Mouse (Mus musculus): Measurements from ENCODE around the gene Tubg2.
A peak's percentile ranks its signal among the peaks of the same experiment; 100 is the strongest.
"Not testable (repeated sequence)": the region's sequence is repeated elsewhere in the genome, so short reads cannot be mapped to it uniquely, and the experiment has no call there.

Gene Tubg2

DNA sequence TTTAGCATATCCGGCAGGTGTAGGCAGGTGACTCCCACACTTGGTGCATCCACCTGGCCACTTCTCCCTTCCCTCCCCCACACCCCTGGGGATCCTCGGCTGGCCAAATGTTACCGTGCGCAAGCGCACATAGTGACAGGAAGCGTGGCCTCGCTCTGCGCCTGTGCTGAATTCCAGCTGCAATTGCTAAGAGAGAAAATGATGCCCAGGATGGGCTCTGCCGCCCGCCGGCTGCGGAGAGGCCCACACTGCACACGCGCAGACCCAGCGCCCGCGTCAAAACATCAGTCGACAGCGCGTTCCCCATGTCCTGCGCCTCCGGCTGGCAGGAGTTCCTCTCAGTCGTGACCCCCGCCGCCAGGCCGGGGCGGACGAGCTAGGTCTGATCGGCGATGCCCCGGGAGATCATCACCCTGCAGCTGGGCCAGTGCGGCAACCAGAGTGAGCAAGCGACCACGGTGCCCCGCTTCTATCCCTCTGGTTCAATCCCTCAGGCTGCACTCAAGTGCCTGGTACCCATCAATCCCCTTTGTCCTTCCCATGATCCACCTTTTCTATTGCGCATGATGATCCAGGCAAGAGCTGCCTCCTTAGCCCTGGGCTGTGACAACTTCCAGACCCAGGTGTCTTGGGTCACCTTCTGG is at the start of gene Tubg2:
Gene Tubg2 (plus strand): TSS at position 180 of the 644 bp plus-strand sequence.
- peak; percentile 33 for DNase-seq (ENCODE audit: low spot score)

DNA sequence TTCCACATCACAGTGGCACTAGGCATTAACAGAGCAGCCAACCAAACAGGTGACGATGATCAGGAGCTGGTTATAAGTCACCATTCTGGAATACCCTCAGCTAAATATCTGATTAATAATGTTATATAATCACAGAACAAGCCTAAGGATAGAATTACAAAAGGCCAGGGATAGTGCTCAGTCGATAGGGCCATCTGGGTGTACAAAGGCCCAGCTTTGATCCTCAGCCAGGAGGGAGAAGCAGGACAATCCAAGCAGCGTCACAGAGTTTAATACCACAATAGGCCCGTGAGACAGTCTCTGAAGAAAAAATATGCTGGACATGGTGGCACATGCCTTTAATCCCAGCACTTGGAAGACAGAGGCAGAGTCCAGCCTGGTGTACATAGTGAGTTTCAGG is 46.4 kb upstream of the Tubg2 start:
- no peak for DNase-seq (ENCODE audit: low spot score)

DNA sequence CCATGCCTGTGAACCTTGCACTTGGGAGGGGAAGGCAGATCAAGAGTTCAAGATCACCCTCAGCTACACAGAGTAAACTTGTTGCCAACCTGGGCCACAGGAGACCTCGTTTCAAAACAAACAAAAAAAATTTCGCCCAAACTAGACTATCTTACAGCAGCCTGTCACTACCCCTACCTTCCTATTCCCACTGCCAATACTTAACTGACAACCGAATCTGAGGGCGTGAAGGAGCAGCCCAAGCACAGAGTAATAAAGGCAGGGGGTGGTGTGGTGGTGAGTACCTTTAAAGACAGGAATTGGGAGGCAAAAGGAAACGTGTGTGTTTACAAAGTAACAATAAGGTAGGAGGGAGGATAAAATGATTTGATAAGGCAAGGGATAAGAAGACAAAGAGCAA is 45.0 kb upstream of the Tubg2 start:
- no peak for DNase-seq (ENCODE audit: low spot score)

- no peak for DNase-seq (ENCODE audit: low spot score)
These were observed 44.5 kb upstream of the Tubg2 start for GRCm38 (mm10) chr11:101111178-101111577.

DNA sequence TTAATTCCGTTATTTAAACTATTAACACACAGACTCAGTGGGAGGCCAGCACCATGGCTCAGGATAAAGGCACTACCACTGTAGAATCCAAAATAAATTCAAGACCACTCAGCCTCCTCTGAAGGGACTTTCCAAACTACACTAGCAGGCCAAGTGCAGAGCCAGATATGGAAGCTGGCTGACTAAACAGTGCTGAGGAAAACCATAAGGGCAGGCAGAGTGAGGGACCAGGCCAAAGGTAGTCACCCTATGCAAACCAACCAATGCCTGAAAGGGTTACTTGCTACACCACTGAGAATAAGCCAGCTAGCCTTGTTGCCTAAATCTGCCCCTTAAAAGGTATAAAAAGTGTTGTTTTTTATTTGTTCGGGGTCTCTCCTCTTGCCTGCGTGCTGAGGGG is 43.5 kb upstream of the Tubg2 start:
- DNase-seq (ENCODE audit: low spot score), result no peak

DNA sequence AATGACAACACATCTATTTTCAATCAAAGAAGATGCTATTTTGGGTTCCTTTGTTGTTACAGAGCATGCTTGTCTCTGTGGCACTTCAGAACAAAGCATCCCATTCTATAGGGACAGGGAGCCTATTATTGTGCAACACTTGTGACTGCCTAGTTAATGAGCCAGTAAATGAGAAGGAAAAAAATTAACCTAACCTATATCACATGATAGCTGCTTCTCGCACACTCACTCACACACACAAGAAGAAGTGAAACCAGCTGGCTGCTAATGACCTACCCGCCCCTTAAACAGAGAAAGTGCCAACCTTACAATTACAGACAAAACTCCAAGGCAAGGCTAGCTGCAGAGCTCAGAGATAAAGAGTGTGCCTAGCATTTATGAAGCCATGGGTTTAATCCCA is 40.1 kb upstream of the Tubg2 start:
- no peak for DNase-seq (ENCODE audit: low spot score)

- DNase-seq (ENCODE audit: low spot score), result no peak
These were observed 37.6 kb upstream of the Tubg2 start for GRCm38 (mm10) chr11:101118105-101118504.

DNA sequence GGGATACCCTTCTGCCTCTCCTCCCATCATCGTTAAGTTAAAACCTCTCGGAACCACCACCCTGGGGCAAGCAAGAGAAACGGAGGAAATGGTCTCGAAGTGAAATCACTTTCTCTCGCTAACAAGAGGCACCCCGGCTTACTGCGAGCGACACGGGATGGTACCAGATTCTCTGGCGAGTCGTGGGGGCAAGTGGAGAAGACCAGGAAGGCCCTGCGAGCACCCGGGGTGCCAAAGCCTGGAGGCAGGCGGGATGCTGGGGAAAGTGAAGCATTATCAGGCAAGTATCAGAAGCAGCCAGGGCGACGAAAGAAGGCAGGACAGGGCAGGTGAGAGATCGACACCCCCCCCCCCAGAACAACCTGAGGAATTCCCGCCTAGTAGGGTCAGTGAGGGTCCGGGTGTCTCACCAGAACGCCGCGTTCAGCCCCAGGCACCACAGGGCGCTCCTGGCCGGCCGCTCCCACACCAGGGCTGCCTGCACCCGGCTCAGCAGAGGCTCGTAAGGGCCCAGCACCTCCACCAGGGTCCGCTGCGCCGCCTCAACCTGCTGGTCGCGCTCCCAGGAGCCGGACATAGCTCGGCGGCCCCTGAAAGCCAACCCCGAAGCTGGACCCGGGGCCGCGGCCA is 36.5 kb upstream of the Tubg2 start:
- peak; percentile 35 for DNase-seq (ENCODE audit: low spot score)

GRCm38 (mm10) chr11:101119761-101120544 is 35.8 kb upstream of the Tubg2 start, which contains the start of the genes Retreg3 and Tubg1:
Gene Retreg3, minus strand, starts transcription at chr11:101119893.
Gene Tubg1, plus strand, starts transcription at chr11:101119938.
- peak; percentile 99 for DNase-seq (ENCODE audit: low spot score)

GRCm38 (mm10) chr11:101120545-101121188 is 35.0 kb upstream of the Tubg2 start:
- DNase-seq (ENCODE audit: low spot score), result no peak

GRCm38 (mm10) chr11:101124494-101124893 is 31.2 kb upstream of the Tubg2 start:
- not testable (repeated sequence) for DNase-seq (ENCODE audit: low spot score)

DNA sequence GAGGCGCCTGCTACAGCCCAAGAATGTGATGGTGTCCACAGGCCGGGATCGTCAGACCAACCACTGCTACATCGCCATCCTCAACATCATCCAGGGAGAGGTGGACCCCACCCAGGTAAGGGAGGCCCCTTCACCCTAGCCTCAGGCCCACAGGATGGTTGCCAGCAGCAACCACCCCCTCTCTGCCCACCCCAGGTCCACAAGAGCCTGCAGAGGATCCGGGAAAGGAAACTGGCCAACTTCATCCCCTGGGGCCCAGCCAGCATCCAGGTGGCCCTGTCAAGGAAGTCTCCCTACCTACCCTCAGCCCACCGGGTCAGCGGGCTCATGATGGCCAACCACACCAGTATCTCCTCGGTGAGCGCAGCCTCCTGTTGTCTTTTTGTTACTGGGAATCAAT is 30.7 kb upstream of the Tubg2 start:
- not testable (repeated sequence) for DNase-seq (ENCODE audit: low spot score)

GRCm38 (mm10) chr11:101127075-101127474 is 28.6 kb upstream of the Tubg2 start:
- no peak for DNase-seq (ENCODE audit: low spot score)

GRCm38 (mm10) chr11:101128996-101129577 is 26.6 kb upstream of the Tubg2 start:
- no peak for DNase-seq (ENCODE audit: low spot score)

GRCm38 (mm10) chr11:101130056-101130756 is 25.5 kb upstream of the Tubg2 start:
- DNase-seq (ENCODE audit: low spot score), result no peak

GRCm38 (mm10) chr11:101131187-101131586 is 24.5 kb upstream of the Tubg2 start:
- no peak for DNase-seq (ENCODE audit: low spot score)

GRCm38 (mm10) chr11:101131701-101132100 is 24.0 kb upstream of the Tubg2 start:
- no peak for DNase-seq (ENCODE audit: low spot score)

DNA sequence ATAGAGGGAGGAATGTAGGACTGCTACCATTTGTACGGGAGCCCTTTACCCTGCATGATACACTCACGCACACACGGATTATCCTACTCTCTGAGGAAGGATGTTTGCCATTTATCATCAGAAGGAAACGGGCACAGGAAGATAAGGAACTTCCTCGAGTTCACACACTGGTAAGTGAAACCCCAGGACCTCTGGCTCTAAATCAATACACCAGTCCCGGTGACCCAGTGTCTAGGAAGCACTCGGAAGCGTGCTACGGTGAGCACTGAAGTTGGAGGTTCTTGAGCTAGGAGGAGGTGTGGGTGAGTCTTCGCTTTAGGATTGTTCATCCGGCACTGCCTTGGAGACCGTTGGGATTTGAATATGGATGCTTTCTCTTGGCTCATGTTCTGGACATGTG is 22.7 kb upstream of the Tubg2 start:
- no peak for DNase-seq (ENCODE audit: low spot score)

DNA sequence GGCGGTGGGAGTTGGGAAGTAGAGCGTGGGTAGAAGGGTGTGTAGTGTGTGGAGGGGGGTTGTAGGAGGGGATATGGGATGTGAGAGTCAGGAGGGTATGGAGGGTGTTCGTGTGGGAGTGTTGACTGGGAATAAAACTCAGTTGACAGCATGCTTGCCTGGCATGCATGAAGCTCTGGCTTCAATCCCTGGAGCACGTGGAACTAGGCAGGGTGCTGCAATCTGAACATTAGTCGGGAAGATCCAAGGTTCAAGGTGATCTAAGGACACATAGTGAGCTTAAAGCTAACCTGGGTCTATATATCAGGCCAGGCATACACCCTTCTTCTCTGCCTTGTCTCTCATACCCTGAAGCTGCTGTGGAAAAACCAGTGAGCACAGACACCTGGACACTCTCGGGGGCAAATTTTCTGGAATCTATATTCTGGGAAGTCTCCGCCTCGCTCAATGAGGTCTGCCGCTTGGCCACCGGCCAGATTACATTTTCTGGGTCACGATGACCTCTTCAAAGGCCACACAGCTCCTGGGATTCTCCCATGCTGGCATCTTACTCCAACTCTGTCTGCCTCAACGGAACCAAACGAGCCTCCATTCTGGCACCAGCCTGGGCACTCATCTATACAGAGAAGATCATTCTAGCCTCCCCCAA is 21.4 kb upstream of the Tubg2 start:
- no peak for DNase-seq (ENCODE audit: low spot score)

- no peak for DNase-seq (ENCODE audit: low spot score)
These were observed 18.7 kb upstream of the Tubg2 start for GRCm38 (mm10) chr11:101137000-101137399.
